22 mouse cellular contexts compared by ENCODE assay signal in genomic region chr1:90742641-90743040, GRCm38 (mm10).
DNase-seq lines count a peak whose midpoint lies in the region; ATAC-seq and TF ChIP-seq lines count a peak whose summit lies in the region.
"Had no signal": no experiment of that assay in that cellular context is flagged by ENCODE, and none has a peak within 500 bp of the region (broad histone marks: within the 10 kb centered on the region; RNA-seq: fewer than 3 reads in every experiment).

No protein-coding gene starts in this region.

- H3K27me3 ChIP-seq in hindbrain, embryonic 14.5 days (ENCODE audit: control insufficient read depth, insufficient read depth, low read length) = no peaks in the 10 kb centered on the region
- H3K27me3 ChIP-seq in hindbrain, embryonic 11.5 days (ENCODE audit: control insufficient read depth, insufficient read depth, low read length) = no peaks in the 10 kb centered on the region
- H3K27me3 ChIP-seq in thymus, adult 2 months (ENCODE audit: control insufficient read depth, insufficient read depth, low read length) = no peaks in the 10 kb centered on the region
- H3K27me3 ChIP-seq: embryonic facial prominence, embryonic 12.5 days; forebrain, embryonic 15.5 days; heart, embryonic 15.5 days; hindbrain, embryonic 13.5 days had no signal

- no peak for TF ChIP-seq POLR2A in thymus, adult 2 months (IDR thresholded peaks at IDR 0.05; ENCODE audit: control insufficient read depth, extremely low read depth, insufficient read depth, low read length, poor library complexity)

- no peak for ATAC-seq in hindbrain, embryonic 14.5 days (ENCODE audit: low FRiP score)
- ATAC-seq in hindbrain, embryonic 11.5 days (ENCODE audit: low FRiP score) = no peak
- ATAC-seq: activated CD4-positive, CD25-positive, alpha-beta regulatory T cell, adult 4 months; CD4-positive, CD25-positive, alpha-beta regulatory T cell, adult 4 months had no signal

- no peak for DNase-seq in hindbrain, embryonic 14.5 days (ENCODE audit: low spot score)
- no peak for DNase-seq in hindbrain, embryonic 11.5 days (ENCODE audit: low spot score)
- peak; percentile 30 for DNase-seq in thymus, postnatal 14 days
- DNase-seq in thymus, adult 2 months = no peak
- DNase-seq in NIH3T3 (ENCODE audit: low read depth) = peak; percentile 30
- DNase-seq in right cerebral cortex, adult 18-20 months = no peak
- DNase-seq in lung, postnatal 25 days (ENCODE audit: low spot score) = no peak
- DNase-seq: adrenal gland, postnatal 14 days; cerebellum, adult 11-12 months; cerebellum, adult 9-10 months; cerebellum, postnatal 25 days; gastrocnemius, postnatal 36 days; heart, adult 11 months; heart, postnatal 14 days had no signal

- no peak overlapping the region for H3K4me2 ChIP-seq in hindbrain, embryonic 14.5 days (replicated peaks)
- H3K4me2 ChIP-seq in hindbrain, embryonic 11.5 days (replicated peaks; ENCODE audit: low read depth, low read length) = no peak overlapping the region
- H3K4me2 ChIP-seq: embryonic facial prominence, embryonic 12.5 days; forebrain, embryonic 15.5 days; heart, embryonic 11.5 days; heart, embryonic 15.5 days; hindbrain, embryonic 13.5 days had no signal

- no peak overlapping the region for H3K4me3 ChIP-seq in hindbrain, embryonic 14.5 days (replicated peaks; ENCODE audit: low read length)
- no peak overlapping the region for H3K4me3 ChIP-seq in hindbrain, embryonic 11.5 days (ENCODE audit: low read depth, low read length)
- no peak overlapping the region for H3K4me3 ChIP-seq in thymus, adult 2 months (ENCODE audit: control insufficient read depth, insufficient read depth, low read length)
- H3K4me3 ChIP-seq: embryonic facial prominence, embryonic 12.5 days; forebrain, embryonic 15.5 days; heart, embryonic 15.5 days; hindbrain, embryonic 13.5 days had no signal

- no peaks in the 10 kb centered on the region for H3K36me3 ChIP-seq in hindbrain, embryonic 14.5 days (replicated peaks; ENCODE audit: control insufficient read depth, insufficient read depth)
- no peaks in the 10 kb centered on the region for H3K36me3 ChIP-seq in hindbrain, embryonic 11.5 days (ENCODE audit: control insufficient read depth, insufficient read depth, low read length)
- H3K36me3 ChIP-seq in thymus, adult 2 months (ENCODE audit: control insufficient read depth, insufficient read depth, low read length) = no peaks in the 10 kb centered on the region
- H3K36me3 ChIP-seq: embryonic facial prominence, embryonic 12.5 days; forebrain, embryonic 15.5 days; G1E; heart, embryonic 15.5 days; hindbrain, embryonic 13.5 days had no signal

- WGBS in hindbrain, embryonic 14.5 days = 83% methylated on average over 7 of the region's 7 CpGs
- WGBS in hindbrain, embryonic 11.5 days = 86% methylated on average over 7 of the region's 7 CpGs
- WGBS in thymus, adult 2 months = 82% methylated on average over 7 of the region's 7 CpGs

- no peak overlapping the region for H3K9ac ChIP-seq in hindbrain, embryonic 14.5 days
- no peak overlapping the region for H3K9ac ChIP-seq in hindbrain, embryonic 11.5 days (ENCODE audit: low read depth, low read length)
- H3K9ac ChIP-seq: embryonic facial prominence, embryonic 12.5 days; forebrain, embryonic 15.5 days; heart, embryonic 15.5 days; hindbrain, embryonic 13.5 days had no signal

- TF ChIP-seq CTCF in thymus, adult 2 months (IDR thresholded peaks at IDR 0.05; ENCODE audit: borderline replicate concordance, control insufficient read depth, extremely low read depth, insufficient read depth, low read length, poor library complexity) = no peak

- H3K9me3 ChIP-seq in hindbrain, embryonic 14.5 days (ENCODE audit: control insufficient read depth, low read length) = no peaks in the 10 kb centered on the region
- H3K9me3 ChIP-seq in hindbrain, embryonic 11.5 days (ENCODE audit: control insufficient read depth, low read length) = no peaks in the 10 kb centered on the region
- H3K9me3 ChIP-seq: embryonic facial prominence, embryonic 12.5 days; forebrain, embryonic 15.5 days; heart, embryonic 15.5 days; hindbrain, embryonic 13.5 days had no signal

- peaks cover 18% of the 10 kb centered on the region for H3K4me1 ChIP-seq in hindbrain, embryonic 14.5 days (replicated peaks; ENCODE audit: control insufficient read depth, insufficient read depth, low read length)
- H3K4me1 ChIP-seq in hindbrain, embryonic 11.5 days (replicated peaks; ENCODE audit: control insufficient read depth, insufficient read depth, low read length) = no peaks in the 10 kb centered on the region
- peaks cover 9% of the 10 kb centered on the region for H3K4me1 ChIP-seq in thymus, adult 2 months (replicated peaks; ENCODE audit: control insufficient read depth, insufficient read depth, low read length)

- peak overlapping the region; percentile 17; the same call in 1 of the 2 replicates for H3K27ac ChIP-seq in hindbrain, embryonic 14.5 days
- H3K27ac ChIP-seq in hindbrain, embryonic 11.5 days (ENCODE audit: low read depth, low read length) = no peak overlapping the region
- no peak overlapping the region for H3K27ac ChIP-seq in thymus, adult 2 months (ENCODE audit: control insufficient read depth, insufficient read depth, low read length)
- H3K27ac ChIP-seq: forebrain, embryonic 15.5 days; heart, embryonic 15.5 days had no signal

Comparison
In these comparisons a context has a peak if more than half of its experiments do, and no peak if none do; other contexts are left out.
1. DNase-seq: peak in thymus, postnatal 14 days (single experiment) and NIH3T3 (single experiment); none in hindbrain, embryonic 14.5 days (single experiment), hindbrain, embryonic 11.5 days (single experiment), thymus, adult 2 months (single experiment), right cerebral cortex, adult 18-20 months (single experiment) and lung, postnatal 25 days (single experiment).